Mouse (Mus musculus) testis, adult 2 months (tissue): ENCODE data around the gene Zfp316.

Experiments
- CTCF ChIP-seq: fragments of 200-500 bp; IDR thresholded peaks from 2 replicates; pipeline ENCODE4 v1.5.1; 2012; ENCODE audit warnings: low read depth, mild to moderate bottlenecking, inconsistent platforms, low read length, moderate library complexity; ENCODE audit not compliant: control insufficient read depth, insufficient read depth, insufficient replicate concordance
- POLR2A ChIP-seq: fragments of 200-500 bp; IDR thresholded peaks from 2 replicates; pipeline ENCODE4 v1.6.1; 2012; ENCODE audit warnings: low read depth, mild to moderate bottlenecking, inconsistent platforms, low read length, moderate library complexity; ENCODE audit not compliant: control insufficient read depth

DNA sequence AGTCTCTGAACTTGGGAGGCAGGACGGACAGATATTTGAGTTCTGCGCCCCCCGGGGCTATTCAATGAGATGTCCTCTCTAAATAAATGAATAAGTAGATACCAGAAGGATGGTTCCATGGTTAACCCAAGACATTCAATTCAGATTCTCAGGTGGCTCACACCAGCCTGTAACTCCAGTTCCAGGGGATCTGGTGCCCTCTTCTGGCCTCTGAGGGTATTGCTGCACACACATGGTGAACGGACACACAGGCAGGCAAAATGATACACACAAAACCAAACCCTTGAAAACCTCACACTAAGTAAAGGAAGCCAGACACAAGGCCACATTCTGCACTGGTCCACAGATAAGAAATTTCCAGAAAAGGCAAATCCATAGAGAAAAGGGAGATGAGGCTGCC lies 29.9 kb upstream of the Zfp316 start:
- TF ChIP-seq CTCF: peak; percentile 67; the same call in 1 of the 2 replicates
- no peak for TF ChIP-seq POLR2A
